Mouse (Mus musculus): ENCODE measurements around the gene Faxc. TPM values are rescaled to one million over a fixed set of nuclear protein-coding genes. Genes with fewer than 3 reads are reported as not detected.

Faxc gene
- total RNA-seq, 2 experiments from 2014 or later = 1.1 to 1.6 TPM

GRCm38 (mm10) chr4:22029951-22030350, 98.8 kb downstream of the Faxc start:
- no peak for DNase-seq

Other genes starting within 250 kb of the Faxc start
- not detected for gene Prdm13, start 245.4 kb upstream of the Faxc start, total RNA-seq (2021)
- gene Ccnc, start 203.6 kb upstream of the Faxc start, total RNA-seq (2021) = 10 to 100 TPM; 15.0 to 15.1 TPM
- gene Usp45, start 164.2 kb upstream of the Faxc start, total RNA-seq (2021) = 10 to 100 TPM; 12.4 to 12.5 TPM
- 10 to 100 TPM; 17.6 to 17.8 TPM for gene Tstd3, start 164.1 kb upstream of the Faxc start, total RNA-seq (2021)
- gene Pnisr, start 83.7 kb upstream of the Faxc start, total RNA-seq (2021) = 10 to 100 TPM; 16.6 to 25.0 TPM
- 10 to 100 TPM; 38.7 to 39.9 TPM for gene Coq3, start 51.7 kb upstream of the Faxc start, total RNA-seq (2021)